Mouse (Mus musculus): ENCODE measurements at regions not wholly inside any gene's neighbourhood (a gene's known extent, or its start where the extent isn't known, plus 50 kb on each side); places are given as distances from the start of the nearest gene placed in this dataset.

DNA sequence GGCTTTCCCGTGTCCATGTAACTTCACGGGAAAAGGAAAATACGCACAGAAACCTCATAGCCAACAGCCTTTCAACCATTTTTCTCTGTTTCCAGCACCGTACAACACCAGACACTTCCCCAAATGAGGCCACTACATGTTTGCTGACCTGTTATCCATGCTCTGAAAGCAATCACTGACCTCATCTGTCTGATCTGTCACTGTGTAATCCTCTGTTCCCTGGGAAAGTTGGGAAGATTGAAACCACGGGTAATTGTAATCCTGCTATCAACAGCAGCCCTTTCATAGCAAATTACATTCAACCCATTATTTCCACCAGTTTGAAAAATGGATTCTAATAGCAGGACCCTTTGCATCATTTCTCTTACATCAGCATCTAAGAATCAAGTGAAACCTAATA, 2798.2 kb upstream of the 5930422O12Rik start:
- H3K27ac ChIP-seq = no peak overlapping the region
- no peak for TF ChIP-seq CTCF (conservative IDR thresholded peaks at IDR 0.05)
- no peak for DNase-seq (ENCODE audit: low spot score in 2 of 2)

DNA sequence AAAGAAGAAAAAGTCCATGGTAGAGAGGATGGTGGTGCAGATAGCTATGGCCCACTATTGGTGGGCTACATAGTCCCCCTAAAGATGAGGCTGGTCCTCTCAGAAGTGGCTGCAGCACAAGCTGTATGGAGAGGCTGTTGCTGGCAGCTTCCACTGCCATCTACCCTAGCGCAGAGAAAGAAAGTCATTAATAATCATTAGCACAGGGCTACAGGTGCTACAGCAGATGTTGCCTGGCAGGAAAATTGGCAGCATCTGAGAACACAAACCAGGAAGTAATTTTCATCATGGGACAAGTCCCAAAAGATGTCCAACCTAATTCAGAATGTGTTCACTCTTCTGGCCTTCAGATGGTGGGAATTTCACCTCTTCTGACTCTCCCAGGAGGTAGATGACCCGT, 2791.7 kb upstream of the 5930422O12Rik start:
- H3K27ac ChIP-seq = no peak overlapping the region
- no peak for DNase-seq (ENCODE audit: low spot score in 2 of 2)
- no peak overlapping the region for H3K4me3 ChIP-seq
- TF ChIP-seq CTCF (conservative IDR thresholded peaks at IDR 0.05) = no peak

More for the DNA sequence above, 2798.2 kb upstream of the 5930422O12Rik start:
- no peak overlapping the region for H3K4me3 ChIP-seq

DNA sequence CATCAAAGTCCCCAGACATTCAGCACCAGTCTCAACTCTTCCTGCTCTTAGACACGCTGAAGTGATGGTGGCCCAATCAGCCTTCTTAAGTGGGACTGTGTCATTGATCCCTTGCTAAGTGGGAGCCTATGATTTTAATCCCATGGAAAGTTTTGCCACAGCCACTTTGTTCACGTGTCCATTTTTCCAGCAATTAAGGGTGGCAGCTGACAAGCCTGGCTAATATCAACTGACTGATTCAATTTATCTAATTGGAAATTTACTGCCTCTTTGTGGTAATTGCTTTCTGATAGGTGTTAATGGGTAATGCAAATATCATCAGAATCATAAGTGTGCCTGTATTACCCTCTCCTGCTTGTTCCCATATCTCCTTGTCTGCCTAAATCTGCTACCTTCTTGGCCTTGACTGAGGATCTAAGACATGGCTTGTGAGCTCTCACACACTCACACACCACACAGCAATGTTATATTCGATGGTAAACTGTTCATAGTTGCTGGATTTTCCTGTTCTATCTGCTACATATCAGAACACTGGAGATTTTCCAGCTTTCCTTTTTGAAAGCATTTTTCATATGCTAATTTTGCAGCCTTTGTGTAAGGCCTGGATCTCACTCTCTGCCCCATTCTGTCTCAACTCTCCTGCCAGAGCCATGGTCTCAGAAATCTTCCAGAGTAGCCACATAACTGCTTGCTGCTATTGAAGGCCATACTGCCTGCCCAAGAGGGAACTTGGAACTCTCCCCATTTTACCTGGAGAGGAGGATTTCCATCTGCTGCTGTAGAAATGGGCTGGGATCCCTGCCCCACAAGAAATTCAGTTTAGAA, 2785.4 kb upstream of the 5930422O12Rik start:
- no peak for TF ChIP-seq CTCF (conservative IDR thresholded peaks at IDR 0.05)
- H3K27ac ChIP-seq = no peak overlapping the region
- DNase-seq (ENCODE audit: low spot score in 2 of 2) = no peak
- H3K4me3 ChIP-seq = no peak overlapping the region

DNA sequence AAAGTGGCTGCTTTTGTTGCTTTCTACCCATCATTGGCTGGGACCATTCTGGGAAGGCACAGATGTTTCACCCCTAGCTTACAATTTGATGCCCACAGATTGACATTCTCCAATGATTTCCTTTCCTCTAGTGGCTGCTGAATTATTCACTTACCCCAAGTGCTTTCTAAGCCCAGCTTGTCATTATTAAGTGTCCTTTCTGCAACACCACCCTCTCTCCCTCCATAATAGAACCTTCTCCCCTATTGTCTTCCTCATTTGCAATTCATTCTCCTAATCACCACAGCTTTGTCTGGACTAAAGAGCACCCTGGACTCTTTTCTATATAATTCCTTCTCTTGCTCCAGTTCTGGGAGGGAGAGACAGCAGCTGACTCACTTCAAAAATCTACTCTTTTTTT, 2780.0 kb upstream of the 5930422O12Rik start:
- no peak overlapping the region for H3K27ac ChIP-seq
- H3K4me3 ChIP-seq = no peak overlapping the region
- no peak for DNase-seq (ENCODE audit: low spot score in 2 of 2)
- no peak for TF ChIP-seq CTCF (conservative IDR thresholded peaks at IDR 0.05)

DNA sequence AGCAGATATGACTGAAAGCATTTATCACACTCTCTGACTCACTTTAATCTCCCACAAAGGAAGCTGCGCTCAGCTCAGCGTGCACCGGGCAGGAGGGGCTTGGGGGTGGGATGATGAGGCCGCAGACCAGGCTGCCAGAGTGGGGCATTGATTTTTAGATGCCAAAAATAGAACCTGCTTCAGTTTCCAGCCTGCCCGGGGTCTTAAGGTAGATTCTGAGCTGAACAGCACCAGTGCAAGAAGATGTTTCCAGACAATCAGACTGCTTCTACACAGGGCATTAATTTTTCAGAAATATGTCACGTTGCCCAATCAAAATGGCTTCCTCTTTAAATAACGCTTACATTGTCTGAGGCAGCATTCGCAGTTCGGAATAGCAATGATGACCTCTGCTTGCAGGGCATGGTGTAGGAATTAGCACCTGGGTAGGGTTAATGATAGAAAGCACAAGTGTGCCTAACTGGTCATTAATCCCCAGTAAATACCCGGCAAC, 2772.7 kb upstream of the 5930422O12Rik start:
- no peak for DNase-seq (ENCODE audit: low spot score in 2 of 2)
- no peak for TF ChIP-seq CTCF (conservative IDR thresholded peaks at IDR 0.05)
- Histone ChIP-seq H3K27ac (no peak overlapping the region), H3K4me3 (no peak overlapping the region)

DNA sequence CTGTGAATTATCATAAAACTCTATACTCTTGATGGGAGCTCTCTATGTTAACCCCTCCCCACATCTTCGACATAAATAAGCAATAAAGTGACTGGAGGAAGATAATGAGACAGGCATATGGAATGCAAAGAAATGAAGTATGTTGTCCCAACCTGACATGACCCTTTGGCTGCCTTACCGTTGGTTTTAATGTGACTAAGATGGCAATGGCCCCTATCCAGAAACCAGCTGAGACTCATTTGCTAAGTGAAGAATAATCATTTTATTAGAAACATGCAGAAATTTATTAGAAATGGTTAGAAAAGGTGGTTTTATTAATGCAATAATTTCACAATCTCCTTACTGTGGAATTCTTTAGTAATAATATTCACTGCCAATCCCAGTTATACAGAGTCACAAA, 2767.2 kb upstream of the 5930422O12Rik start:
- Histone ChIP-seq H3K4me3 (no peak overlapping the region), H3K27ac (no peak overlapping the region)
- TF ChIP-seq CTCF (conservative IDR thresholded peaks at IDR 0.05) = no peak
- no peak for DNase-seq (ENCODE audit: low spot score in 2 of 2)

DNA sequence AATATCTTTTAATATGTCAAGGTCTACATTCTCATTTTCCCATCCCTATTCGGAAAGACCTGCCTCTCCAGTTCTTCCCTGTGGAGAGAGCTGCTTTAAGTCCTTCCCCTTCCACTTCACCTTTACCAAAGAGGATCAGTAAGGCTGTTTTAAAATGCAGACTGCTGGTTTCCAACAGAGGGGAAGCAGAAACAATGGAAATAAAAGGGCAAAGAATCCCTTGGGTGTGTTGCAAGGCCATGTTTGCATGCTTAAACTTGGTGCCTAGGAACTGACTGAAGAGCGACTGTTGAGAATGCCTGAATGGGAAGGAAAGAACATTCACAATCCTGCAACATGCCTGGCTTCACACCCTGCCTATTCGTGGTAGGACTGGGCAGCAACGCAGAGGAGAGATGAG, 2759.1 kb upstream of the 5930422O12Rik start:
- Histone ChIP-seq H3K27ac (no peak overlapping the region), H3K4me3 (no peak overlapping the region)
- DNase-seq (ENCODE audit: low spot score in 2 of 2) = no peak
- no peak for TF ChIP-seq CTCF (conservative IDR thresholded peaks at IDR 0.05)

DNA sequence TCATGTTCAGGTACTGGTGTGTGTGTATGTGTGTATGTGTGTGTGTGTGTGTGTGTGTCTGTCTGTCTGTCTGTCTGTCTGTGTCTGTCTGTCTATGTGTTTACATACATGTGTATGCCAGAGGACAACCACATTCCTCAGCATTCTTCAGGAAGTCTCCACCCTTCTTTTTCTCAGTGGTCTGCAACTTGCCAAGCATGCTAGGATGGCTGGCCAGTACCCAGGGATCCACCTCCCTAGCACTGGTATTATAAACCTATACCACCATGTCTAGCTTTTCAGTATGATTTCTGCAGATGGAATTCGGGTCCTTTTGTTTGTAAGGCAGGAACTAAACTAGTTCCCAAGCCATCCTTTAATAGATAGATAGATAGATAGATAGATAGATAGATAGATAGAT, 2751.1 kb upstream of the 5930422O12Rik start:
- no peak overlapping the region for H3K4me3 ChIP-seq
- no peak for TF ChIP-seq CTCF (conservative IDR thresholded peaks at IDR 0.05)
- no peak overlapping the region for H3K27ac ChIP-seq
- DNase-seq (ENCODE audit: low spot score in 2 of 2) = no peak

DNA sequence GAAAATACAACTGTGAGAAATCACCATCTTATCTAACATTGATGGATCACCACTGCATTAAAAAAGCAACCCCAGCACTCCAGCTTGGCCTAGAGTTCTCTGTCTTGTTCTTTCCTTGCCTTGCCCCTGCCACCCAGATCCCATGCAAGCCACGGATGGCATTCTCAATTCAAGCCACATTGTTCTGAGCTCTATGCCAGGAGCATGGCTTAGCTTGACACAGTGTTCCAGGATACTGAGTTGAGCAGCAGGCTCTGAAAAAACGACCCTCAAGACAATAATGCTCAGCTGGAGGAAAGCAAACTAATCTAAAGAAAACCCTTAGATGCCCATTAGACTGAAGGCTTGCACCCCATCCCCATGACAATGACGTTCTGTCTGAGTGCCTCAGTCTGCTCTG, 2746.3 kb upstream of the 5930422O12Rik start:
- no peak for DNase-seq (ENCODE audit: low spot score in 2 of 2)
- Histone ChIP-seq H3K4me3 (no peak overlapping the region), H3K27ac (no peak overlapping the region)
- no peak for TF ChIP-seq CTCF (conservative IDR thresholded peaks at IDR 0.05)

DNA sequence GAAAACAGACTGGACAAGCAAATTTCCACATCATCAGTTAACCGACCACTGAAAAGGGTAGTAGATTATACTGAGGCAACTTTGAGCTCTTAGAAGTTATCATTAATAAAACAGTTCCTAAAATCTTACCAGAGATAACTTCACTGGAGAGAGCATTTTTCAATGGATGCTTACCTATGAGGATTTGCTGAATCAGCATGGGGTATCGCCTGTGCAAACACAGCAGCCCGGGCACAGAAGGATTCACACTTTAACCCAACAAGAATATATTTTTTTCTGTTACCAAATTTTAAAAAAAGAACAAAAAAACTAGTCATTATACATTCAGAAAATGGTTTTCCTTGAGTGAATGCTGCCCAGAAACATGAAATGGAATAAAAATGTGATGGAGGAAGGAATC, 2742.0 kb upstream of the 5930422O12Rik start:
- Histone ChIP-seq H3K27ac (no peak overlapping the region), H3K4me3 (no peak overlapping the region)
- DNase-seq (ENCODE audit: low spot score in 2 of 2) = no peak
- no peak for TF ChIP-seq CTCF (conservative IDR thresholded peaks at IDR 0.05)

DNA sequence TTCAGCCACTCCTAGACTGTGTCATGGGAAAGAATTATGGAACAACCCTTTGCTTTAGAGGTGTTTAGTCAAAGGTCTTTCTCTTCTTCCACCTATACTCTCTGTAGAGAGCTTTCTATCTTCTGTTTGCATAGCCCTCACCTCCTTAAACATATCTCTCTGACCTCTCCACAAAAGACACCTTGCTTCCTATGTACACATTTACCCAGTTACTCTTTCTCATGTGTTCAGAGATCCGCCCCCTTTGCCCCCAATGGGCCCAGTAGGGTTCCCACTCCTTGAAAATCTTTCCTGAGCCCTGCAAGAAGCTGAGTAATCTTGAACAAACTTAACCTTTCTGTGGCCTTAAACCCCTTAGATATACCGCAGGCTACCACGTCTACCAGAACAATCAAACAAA, 2734.4 kb upstream of the 5930422O12Rik start:
- no peak overlapping the region for H3K4me3 ChIP-seq
- DNase-seq (ENCODE audit: low spot score in 2 of 2) = no peak
- TF ChIP-seq CTCF (conservative IDR thresholded peaks at IDR 0.05) = no peak
- no peak overlapping the region for H3K27ac ChIP-seq

DNA sequence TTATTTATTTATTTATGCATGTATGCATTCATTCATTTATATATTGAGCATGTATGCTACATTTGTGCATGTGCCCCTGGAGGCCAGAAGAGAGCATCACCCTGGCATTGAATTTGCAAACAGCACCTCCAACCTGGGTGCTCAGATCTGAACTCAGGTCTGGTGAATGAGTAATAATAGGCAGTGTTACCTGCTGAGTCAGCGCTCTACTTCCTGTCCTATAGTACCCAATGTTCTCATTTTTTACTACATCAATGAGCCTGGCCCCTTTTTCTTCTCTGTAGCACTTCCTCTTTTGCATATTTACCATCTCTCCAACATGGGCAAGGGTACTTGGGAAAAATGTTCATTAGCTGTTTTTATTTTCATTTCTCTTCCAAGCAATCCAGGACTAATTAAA, 2711.9 kb upstream of the 5930422O12Rik start:
- no peak for DNase-seq (ENCODE audit: low spot score in 2 of 2)
- H3K27ac ChIP-seq = no peak overlapping the region
- no peak for TF ChIP-seq CTCF (conservative IDR thresholded peaks at IDR 0.05)
- H3K4me3 ChIP-seq = no peak overlapping the region

DNA sequence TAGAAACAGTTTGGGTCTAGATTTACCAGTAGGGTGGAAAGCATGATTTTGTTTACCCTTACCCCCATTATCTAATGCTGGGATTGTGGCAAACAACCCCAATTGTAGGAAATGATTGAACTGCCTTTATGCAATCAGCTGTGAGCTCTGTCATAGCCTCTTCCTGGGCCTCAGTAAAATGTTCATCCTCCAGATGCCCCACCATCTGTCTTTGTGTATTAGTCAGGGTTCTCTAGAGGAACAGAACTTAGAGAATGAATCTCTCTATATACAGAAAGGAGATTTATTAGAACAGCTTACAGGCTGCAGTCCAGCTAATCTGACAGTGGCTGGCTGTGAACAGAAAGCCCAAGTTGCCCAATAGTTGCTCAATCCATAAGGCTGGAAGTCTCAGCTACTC, 2698.1 kb upstream of the 5930422O12Rik start:
- Histone ChIP-seq H3K27ac (0 out of 2 replicates have a peak overlapping the region, but pooled peaks have one; percentile 55), H3K4me3 (no peak overlapping the region)
- peak; percentile 67 to 80 for DNase-seq (ENCODE audit: low spot score in 2 of 2)
- no peak for TF ChIP-seq CTCF (conservative IDR thresholded peaks at IDR 0.05)

DNA sequence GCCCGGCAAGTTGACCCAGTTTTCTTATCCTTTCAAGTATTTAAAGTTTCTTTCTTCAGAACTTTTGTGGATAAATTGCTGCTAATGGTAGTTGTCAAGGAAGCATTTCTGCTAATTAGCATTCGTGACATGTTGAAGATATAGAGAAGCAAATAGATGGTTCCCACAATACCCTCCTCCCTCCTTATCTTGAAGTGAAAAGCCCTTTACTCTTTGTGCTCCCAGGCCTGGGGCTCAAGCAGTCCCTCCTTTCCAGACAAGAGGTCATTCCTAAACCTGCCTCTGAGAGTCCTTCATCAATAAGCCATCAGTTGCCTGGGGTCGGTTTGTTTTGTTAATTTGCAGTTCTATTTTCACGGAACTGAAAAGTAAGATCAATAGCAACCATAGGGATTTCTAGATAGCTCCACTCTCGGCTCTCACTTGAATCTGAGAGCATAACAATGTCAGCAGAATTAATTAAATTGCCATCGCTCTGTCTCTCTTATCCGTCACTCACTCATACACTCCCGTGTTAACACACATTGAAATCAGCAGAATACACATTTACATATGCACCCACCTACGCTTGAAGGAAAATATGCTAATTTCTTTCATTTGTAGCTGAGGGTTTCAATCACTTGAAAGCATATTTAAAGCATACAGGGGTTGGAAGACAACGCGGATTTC, 2695.8 kb upstream of the 5930422O12Rik start:
- DNase-seq (ENCODE audit: low spot score in 2 of 2) = peak in 1 of 2 experiments; percentile 10
- H3K4me3 ChIP-seq = no peak overlapping the region
- TF ChIP-seq CTCF (conservative IDR thresholded peaks at IDR 0.05) = no peak
- no peak overlapping the region for H3K27ac ChIP-seq
